Mouse (Mus musculus): ENCODE measurements around the gene Dnajc16.
A peak's percentile ranks its signal among the peaks of the same experiment; 100 is the strongest.

Gene Dnajc16

GRCm38 (mm10) chr4:141790524-141790990 is at the start of gene Dnajc16:
TSS of gene Dnajc16 (minus strand) at chr4:141790931.
- peak; percentile 85 to 86 for DNase-seq (ENCODE audit: low read depth in 1 of 2, low spot score in 2 of 2)

- DNase-seq (ENCODE audit: low read depth in 1 of 2, low spot score in 2 of 2), result no peak
Observed at GRCm38 (mm10) chr4:141834536-141835095, 43.9 kb upstream of the Dnajc16 start.

DNA sequence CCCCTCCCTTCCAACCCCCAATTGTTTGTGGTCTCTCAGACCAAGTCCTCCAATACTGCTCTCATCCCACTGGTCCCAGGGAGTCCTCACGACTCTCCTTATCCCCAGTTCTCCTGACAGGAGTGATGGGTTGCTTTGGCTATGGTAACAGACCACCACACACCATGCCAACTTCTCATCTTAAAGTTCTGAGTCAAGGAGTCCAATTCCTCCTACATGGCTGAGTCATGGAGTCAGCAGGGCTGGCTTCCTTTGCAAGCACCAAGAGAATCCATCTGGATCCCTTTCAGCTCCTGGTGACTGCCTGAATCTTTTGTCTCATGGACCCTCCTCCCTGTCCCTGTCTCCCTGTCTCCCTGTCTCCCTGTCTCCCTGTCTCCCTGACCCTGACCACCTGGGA is 43.2 kb upstream of the Dnajc16 start:
- no peak for DNase-seq (ENCODE audit: low read depth in 1 of 2, low spot score in 2 of 2)

- no peak for DNase-seq (ENCODE audit: low read depth in 1 of 2, low spot score in 2 of 2)
Observed at GRCm38 (mm10) chr4:141831361-141831760, 40.6 kb upstream of the Dnajc16 start.

GRCm38 (mm10) chr4:141830381-141830780 is 39.6 kb upstream of the Dnajc16 start:
- no peak for DNase-seq (ENCODE audit: low read depth in 1 of 2, low spot score in 2 of 2)

GRCm38 (mm10) chr4:141828177-141828576 is 37.4 kb upstream of the Dnajc16 start:
- no peak for DNase-seq (ENCODE audit: low read depth in 1 of 2, low spot score in 2 of 2)

DNA sequence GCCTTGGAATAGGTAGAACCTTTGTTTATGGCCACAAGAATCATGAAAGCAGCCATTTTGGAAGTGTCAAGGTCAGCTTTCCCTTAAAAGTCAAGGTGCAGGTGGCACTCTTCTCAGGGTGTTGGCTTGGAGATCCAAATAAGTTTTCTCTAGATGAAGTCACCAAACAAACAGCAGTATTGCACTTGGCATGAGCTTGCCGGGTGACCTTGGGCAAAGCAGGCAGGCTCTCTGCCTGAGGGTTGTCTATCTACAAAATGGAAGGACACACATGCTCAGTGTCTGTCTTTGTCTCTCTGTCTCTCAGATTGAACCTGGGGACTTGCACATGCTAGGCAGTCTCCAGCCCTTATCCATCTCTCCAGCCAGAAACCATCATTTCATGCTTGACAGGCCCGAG is 36.7 kb upstream of the Dnajc16 start:
- DNase-seq (ENCODE audit: low read depth in 1 of 2, low spot score in 2 of 2), result no peak

DNA sequence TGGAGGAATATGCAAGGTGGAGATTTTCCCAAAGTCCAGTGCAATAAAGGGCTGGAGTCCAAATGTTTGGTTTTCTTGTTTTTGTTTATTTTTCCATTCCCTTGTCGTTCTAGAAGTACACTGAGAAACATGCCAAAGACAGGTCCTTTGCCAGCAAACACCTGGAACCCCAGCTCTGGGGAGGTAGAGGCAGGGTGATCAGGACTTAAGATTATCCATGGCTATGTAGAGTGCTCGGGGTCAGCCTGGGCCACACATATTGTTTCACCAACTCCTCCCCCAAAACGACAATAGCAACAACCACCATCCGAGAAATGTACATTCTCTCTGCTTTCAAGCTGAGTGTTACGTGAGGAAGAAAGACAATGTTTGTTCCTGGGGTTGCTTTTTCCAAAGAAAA is 35.3 kb upstream of the Dnajc16 start, which contains the start of gene Cela2a:
Gene Cela2a, minus strand, starts transcription at position 101 of the 400 bp plus-strand sequence.
- DNase-seq (ENCODE audit: low read depth in 1 of 2, low spot score in 2 of 2), result no peak

GRCm38 (mm10) chr4:141822979-141823378 is 32.2 kb upstream of the Dnajc16 start:
- DNase-seq (ENCODE audit: low read depth in 1 of 2, low spot score in 2 of 2), result no peak

DNA sequence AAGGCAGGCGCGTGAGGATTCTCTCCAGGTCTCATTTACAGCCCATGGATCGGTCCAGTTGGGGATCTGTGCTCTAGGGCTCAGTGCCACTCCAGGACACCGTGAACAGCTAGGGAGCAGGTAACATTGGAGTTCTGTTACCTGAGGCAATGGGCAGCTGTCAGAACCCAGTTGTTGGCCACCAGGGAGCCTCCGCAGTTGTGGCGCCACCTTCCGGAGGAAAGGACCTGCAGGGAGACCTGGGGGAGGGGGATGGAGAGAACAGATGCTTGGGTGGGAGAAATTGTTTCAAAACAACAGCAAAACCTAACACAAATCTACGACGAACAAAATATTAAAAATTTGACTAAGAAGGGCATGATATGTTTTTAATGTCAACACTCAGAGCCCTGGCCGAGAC is 31.4 kb upstream of the Dnajc16 start:
- no peak for DNase-seq (ENCODE audit: low read depth in 1 of 2, low spot score in 2 of 2)

DNA sequence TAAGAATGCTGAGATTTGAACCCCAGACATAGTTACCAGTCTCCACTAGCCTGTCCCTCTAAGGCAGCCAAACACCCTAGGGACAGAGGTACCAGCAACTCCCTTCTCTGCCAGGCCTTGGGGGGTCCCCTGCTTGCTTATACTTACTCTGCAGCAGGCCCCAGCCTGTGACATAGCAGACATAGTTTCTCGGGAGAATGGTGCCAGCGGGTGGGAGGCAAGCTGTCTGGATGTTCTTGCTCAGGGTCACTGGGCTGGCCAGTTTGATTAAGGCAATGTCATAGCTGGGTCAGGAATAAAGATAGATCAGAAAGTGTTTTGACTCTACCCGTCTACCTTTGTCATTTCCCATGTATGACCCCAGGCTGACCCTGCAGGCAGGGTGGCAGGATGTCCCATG is 30.4 kb upstream of the Dnajc16 start:
- DNase-seq (ENCODE audit: low read depth in 1 of 2, low spot score in 2 of 2), result no peak

DNA sequence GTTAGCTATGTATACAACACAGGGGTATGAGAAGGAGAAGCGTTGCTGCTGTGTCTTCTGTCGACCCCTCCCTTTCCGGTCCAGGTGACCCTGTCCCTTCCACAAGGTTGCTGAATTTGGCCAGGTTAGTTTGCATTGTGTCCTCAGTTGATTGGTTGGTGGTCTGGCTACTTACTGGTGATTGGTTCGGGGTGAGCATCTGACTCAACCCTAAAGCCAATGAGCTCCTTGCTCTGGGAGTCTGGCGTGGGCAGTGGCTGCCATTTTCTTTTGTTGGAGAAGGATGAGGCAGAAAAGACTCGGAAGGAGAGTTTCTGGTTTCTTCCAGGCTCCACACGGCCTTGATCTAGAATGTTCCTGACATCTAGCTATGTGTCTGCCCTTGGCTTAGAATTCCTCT is 28.6 kb upstream of the Dnajc16 start:
- no peak for DNase-seq (ENCODE audit: low read depth in 1 of 2, low spot score in 2 of 2)

GRCm38 (mm10) chr4:141818861-141819260 is 28.1 kb upstream of the Dnajc16 start:
- DNase-seq (ENCODE audit: low read depth in 1 of 2, low spot score in 2 of 2), result no peak

GRCm38 (mm10) chr4:141817706-141818105 is 27.0 kb upstream of the Dnajc16 start:
- DNase-seq (ENCODE audit: low read depth in 1 of 2, low spot score in 2 of 2), result no peak

- no peak for DNase-seq (ENCODE audit: low read depth in 1 of 2, low spot score in 2 of 2)
Observed at GRCm38 (mm10) chr4:141816776-141817655, 26.3 kb upstream of the Dnajc16 start.

GRCm38 (mm10) chr4:141816267-141816666 is 25.5 kb upstream of the Dnajc16 start:
- DNase-seq (ENCODE audit: low read depth in 1 of 2, low spot score in 2 of 2), result no peak

GRCm38 (mm10) chr4:141811375-141811774 is 20.6 kb upstream of the Dnajc16 start:
- no peak for DNase-seq (ENCODE audit: low read depth in 1 of 2, low spot score in 2 of 2)

- DNase-seq (ENCODE audit: low read depth in 1 of 2, low spot score in 2 of 2), result no peak
Observed at GRCm38 (mm10) chr4:141810975-141811374, 20.2 kb upstream of the Dnajc16 start.

GRCm38 (mm10) chr4:141809850-141810464 is 19.2 kb upstream of the Dnajc16 start:
- DNase-seq (ENCODE audit: low read depth in 1 of 2, low spot score in 2 of 2), result no peak

GRCm38 (mm10) chr4:141805886-141806285 is 15.2 kb upstream of the Dnajc16 start:
- no peak for DNase-seq (ENCODE audit: low read depth in 1 of 2, low spot score in 2 of 2)

DNA sequence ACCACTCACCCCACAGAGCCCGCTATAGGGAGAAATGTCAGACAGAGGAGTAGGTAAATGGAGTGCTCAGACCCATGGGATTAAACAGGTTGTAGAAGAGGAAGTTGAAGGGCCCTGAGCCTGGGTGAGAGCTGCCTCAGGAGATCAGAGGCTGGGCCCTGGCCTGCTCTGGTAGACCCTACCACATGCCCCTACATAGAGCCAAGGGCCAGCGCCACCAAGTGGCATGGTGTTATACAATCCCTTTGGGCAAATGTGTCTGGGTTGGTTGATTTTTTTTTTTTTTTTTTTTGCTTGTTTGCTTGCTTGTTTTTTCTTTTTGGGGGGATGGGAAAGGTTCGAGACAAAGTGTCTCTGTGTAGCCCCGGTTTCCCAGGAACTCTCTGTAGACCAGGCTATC is 13.4 kb upstream of the Dnajc16 start:
- DNase-seq (ENCODE audit: low read depth in 1 of 2, low spot score in 2 of 2), result no peak

- no peak for DNase-seq (ENCODE audit: low read depth in 1 of 2, low spot score in 2 of 2)
Observed at GRCm38 (mm10) chr4:141797545-141797944, 6.8 kb upstream of the Dnajc16 start.
